ENCODE assay signal across 12 mouse cellular contexts in the genomic region with DNA sequence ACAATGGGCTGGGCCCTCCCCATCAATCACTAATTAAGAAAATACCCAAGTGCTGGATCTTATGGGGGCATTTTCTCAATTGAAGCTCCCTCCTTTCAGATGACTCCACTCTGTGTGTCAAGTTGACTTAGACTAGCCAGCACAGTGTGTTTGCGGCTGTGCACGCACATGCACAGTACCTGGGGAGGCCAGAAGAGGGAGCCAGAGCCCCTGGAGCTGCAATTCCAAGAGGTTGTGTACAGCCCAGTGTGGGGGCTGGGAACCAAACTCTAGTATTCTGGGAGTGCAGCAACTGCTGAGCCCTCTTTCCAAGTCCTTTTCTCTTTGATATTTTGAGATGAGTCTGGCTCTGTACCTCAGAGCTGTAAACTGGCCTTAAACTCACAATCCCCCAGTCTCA. TPM values are rescaled to one million over a fixed set of nuclear protein-coding genes. Genes with fewer than 3 reads are reported as not detected.
A peak's percentile ranks its signal among the peaks of the same experiment; 100 is the strongest.
DNase-seq lines count a peak whose midpoint lies in the region; ATAC-seq and TF ChIP-seq lines count a peak whose summit lies in the region.
"Had no signal": no experiment of that assay in that cellular context is flagged by ENCODE, and none has a peak within 500 bp of the region (broad histone marks: within the 10 kb centered on the region; RNA-seq: fewer than 3 reads in every experiment).

No protein-coding gene starts in this region.

- no peak overlapping the region for H3K4me3 ChIP-seq in hindbrain, postnatal 0 days (ENCODE audit: low read length)
- H3K4me3 ChIP-seq in hindbrain, embryonic 10.5 days: no peak overlapping the region
- H3K4me3 ChIP-seq in bone marrow macrophage, adult 2 months (ENCODE audit: insufficient read depth, low read length): no peak overlapping the region
- H3K4me3 ChIP-seq: limb, embryonic 15.5 days; myocyte had no signal

- no peak overlapping the region for H3K27ac ChIP-seq in hindbrain, postnatal 0 days
- H3K27ac ChIP-seq in hindbrain, embryonic 10.5 days: no peak overlapping the region
- no peak overlapping the region for H3K27ac ChIP-seq in bone marrow macrophage, adult 2 months (ENCODE audit: insufficient read depth, low read depth, low read length)
- H3K27ac ChIP-seq: limb, embryonic 15.5 days had no signal

- TF ChIP-seq CTCF in hindbrain, postnatal 0 days (IDR thresholded peaks at IDR 0.05; ENCODE audit: low read depth): peak; percentile 47; the same call in 1 of the 2 replicates
- TF ChIP-seq CTCF in bone marrow macrophage, adult 2 months (IDR thresholded peaks at IDR 0.05; ENCODE audit: low read depth, low read length): peak; percentile 11; the same call in 1 of the 2 replicates

- H3K4me1 ChIP-seq in hindbrain, postnatal 0 days (ENCODE audit: insufficient read depth, low read length): no peaks in the 10 kb centered on the region; the same call in 1 of the 2 replicates
- peaks cover 17% of the 10 kb centered on the region for H3K4me1 ChIP-seq in hindbrain, embryonic 10.5 days (replicated peaks)
- peaks cover 27% of the 10 kb centered on the region for H3K4me1 ChIP-seq in bone marrow macrophage, adult 2 months (ENCODE audit: control insufficient read depth, insufficient read depth, low read length)

- ATAC-seq in hindbrain, postnatal 0 days: no peak
- ATAC-seq in megakaryocyte progenitor cell, adult 5-6 weeks (replicated peaks; ENCODE audit: poor library complexity): no peak

- 92% methylated on average over 2 of the region's 2 CpGs for WGBS in hindbrain, postnatal 0 days
- WGBS in hindbrain, embryonic 10.5 days: 88% methylated on average over 2 of the region's 2 CpGs

- H3K4me2 ChIP-seq in hindbrain, postnatal 0 days (ENCODE audit: low read depth, low read length): no peak overlapping the region
- H3K4me2 ChIP-seq: limb, embryonic 15.5 days had no signal

- H3K27me3 ChIP-seq in hindbrain, postnatal 0 days (ENCODE audit: insufficient read depth, low read length): no peaks in the 10 kb centered on the region
- no peaks in the 10 kb centered on the region for H3K27me3 ChIP-seq in hindbrain, embryonic 10.5 days (ENCODE audit: insufficient read depth, poor library complexity, severe bottlenecking)
- H3K27me3 ChIP-seq: limb, embryonic 15.5 days had no signal

- H3K36me3 ChIP-seq in hindbrain, postnatal 0 days (ENCODE audit: insufficient read depth, low read length): peaks cover 14% of the 10 kb centered on the region
- peaks cover 52% of the 10 kb centered on the region for H3K36me3 ChIP-seq in hindbrain, embryonic 10.5 days

- H3K9ac ChIP-seq in hindbrain, postnatal 0 days (replicated peaks; ENCODE audit: low read length): no peak overlapping the region
- H3K9ac ChIP-seq: limb, embryonic 15.5 days had no signal

- H3K9me3 ChIP-seq in hindbrain, postnatal 0 days (ENCODE audit: low read length): no peaks in the 10 kb centered on the region
- H3K9me3 ChIP-seq in hindbrain, embryonic 10.5 days: peaks cover 8% of the 10 kb centered on the region
- H3K9me3 ChIP-seq: limb, embryonic 15.5 days had no signal

- DNase-seq in hindbrain, postnatal 0 days (ENCODE audit: low spot score): no peak
- no peak for DNase-seq in hindbrain, embryonic 10.5 days (ENCODE audit: low spot score)
- peak; percentile 29 for DNase-seq in thymus, postnatal 25 days
- no peak for DNase-seq in thymus, postnatal 0 days (ENCODE audit: low spot score)
- DNase-seq in testis, postnatal 10 days (ENCODE audit: low spot score): peak; percentile 55
- no peak for DNase-seq in adrenal gland, adult 2 months
- DNase-seq: layer of hippocampus, adult 9-11 months had no signal

- no peak for TF ChIP-seq POLR2A in bone marrow macrophage, adult 2 months (IDR thresholded peaks at IDR 0.05; ENCODE audit: borderline replicate concordance, low read depth, low read length)

RNA-seq across cellular contexts. Expression of a gene that starts 5.1 kb away (rescaled TPM):
- total RNA-seq in hindbrain, postnatal 0 days (2014; rRNA removed): 408 and 435 TPM in 2 replicates
- 151 and 166 TPM in 2 replicates for polyA plus RNA-seq in hindbrain, postnatal 0 days (2015; fragmentation: Nextera tagmentation; extraction: Ambion mirVana)
- polyA plus RNA-seq in hindbrain, embryonic 10.5 days (2016; fragmentation: Nextera tagmentation; extraction: Ambion mirVana): 54.8 and 82.1 TPM in 2 replicates
- polyA plus RNA-seq in thymus, postnatal 0 days (2015; fragmentation: Nextera tagmentation; extraction: Ambion mirVana): 39.0 and 41.8 TPM in 2 replicates
- 203 and 230 TPM in 2 replicates for polyA plus RNA-seq in bone marrow macrophage, adult 2 months (2012; ENCODE audit: insufficient read depth, insufficient read length, missing spikeins)
- total RNA-seq in megakaryocyte progenitor cell, adult 5-6 weeks (2015): 9.0 and 13.1 TPM in 2 replicates
- total RNA-seq in megakaryocyte progenitor cell, adult 5-6 weeks (2017): 19.2 and 23.4 TPM in 2 replicates
- 10 to 100 TPM; 31.8 to 37.1 TPM for total RNA-seq in adrenal gland, adult 2 months (2021)
- 183 and 226 TPM in 2 replicates for polyA plus RNA-seq in adrenal gland, adult 2 months (2012; rRNA removed)

RNA-seq across cellular contexts. Expression of a gene that starts 20.6 kb away (rescaled TPM):
- total RNA-seq in hindbrain, postnatal 0 days (2014; rRNA removed): 176 and 217 TPM in 2 replicates
- 583 and 596 TPM in 2 replicates for polyA plus RNA-seq in hindbrain, postnatal 0 days (2015; fragmentation: Nextera tagmentation; extraction: Ambion mirVana)
- 412 and 491 TPM in 2 replicates for polyA plus RNA-seq in hindbrain, embryonic 10.5 days (2016; fragmentation: Nextera tagmentation; extraction: Ambion mirVana)
- 434 and 468 TPM in 2 replicates for polyA plus RNA-seq in thymus, postnatal 0 days (2015; fragmentation: Nextera tagmentation; extraction: Ambion mirVana)
- polyA plus RNA-seq in bone marrow macrophage, adult 2 months (2012; ENCODE audit: insufficient read depth, insufficient read length, missing spikeins): 145 and 163 TPM in 2 replicates
- 160 and 167 TPM in 2 replicates for total RNA-seq in megakaryocyte progenitor cell, adult 5-6 weeks (2015)
- 91.4 and 129 TPM in 2 replicates for total RNA-seq in megakaryocyte progenitor cell, adult 5-6 weeks (2017)
- 100 to 1,000 TPM; 462 to 500 TPM for total RNA-seq in adrenal gland, adult 2 months (2021)
- polyA plus RNA-seq in adrenal gland, adult 2 months (2012; rRNA removed): 334 and 363 TPM in 2 replicates

RNA-seq across cellular contexts. Expression of a gene that starts 28.6 kb away (rescaled TPM):
- total RNA-seq in hindbrain, postnatal 0 days (2014; rRNA removed): 20.6 and 42.3 TPM in 2 replicates
- 92.0 and 99.5 TPM in 2 replicates for polyA plus RNA-seq in hindbrain, postnatal 0 days (2015; fragmentation: Nextera tagmentation; extraction: Ambion mirVana)
- polyA plus RNA-seq in hindbrain, embryonic 10.5 days (2016; fragmentation: Nextera tagmentation; extraction: Ambion mirVana): 307 and 334 TPM in 2 replicates
- 24.4 and 32.8 TPM in 2 replicates for polyA plus RNA-seq in thymus, postnatal 0 days (2015; fragmentation: Nextera tagmentation; extraction: Ambion mirVana)
- polyA plus RNA-seq in bone marrow macrophage, adult 2 months (2012; ENCODE audit: insufficient read depth, insufficient read length, missing spikeins): not detected in 2 replicates
- not detected in 2 replicates for total RNA-seq in megakaryocyte progenitor cell, adult 5-6 weeks (2015)
- not detected in 2 replicates for total RNA-seq in megakaryocyte progenitor cell, adult 5-6 weeks (2017)
- total RNA-seq in adrenal gland, adult 2 months (2021): 10 to 100 TPM in 1 of 2 experiments, 1 to 10 TPM in 1; 5.7 to 11.1 TPM
- polyA plus RNA-seq in adrenal gland, adult 2 months (2012; rRNA removed): 37.8 and 42.4 TPM in 2 replicates
- total RNA-seq: megakaryocyte, adult 5-6 weeks had no signal

Comparison
In these comparisons a context has a peak if more than half of its experiments do, and no peak if none do; other contexts are left out.
1. DNase-seq: peak in thymus, postnatal 25 days (single experiment) and testis, postnatal 10 days (single experiment); none in hindbrain, postnatal 0 days (single experiment), hindbrain, embryonic 10.5 days (single experiment), thymus, postnatal 0 days (single experiment) and adrenal gland, adult 2 months (single experiment).
2. RNA of a gene that starts 28.6 kb away (polyA plus RNA-seq): 307 to 334 TPM in hindbrain, embryonic 10.5 days, 92.0 to 99.5 TPM in hindbrain, postnatal 0 days, 37.8 to 42.4 TPM in adrenal gland, adult 2 months and 24.4 to 32.8 TPM in thymus, postnatal 0 days; not detected in bone marrow macrophage, adult 2 months; every median in the first group is over 10 times any median in the second.